In the genomic region with DNA sequence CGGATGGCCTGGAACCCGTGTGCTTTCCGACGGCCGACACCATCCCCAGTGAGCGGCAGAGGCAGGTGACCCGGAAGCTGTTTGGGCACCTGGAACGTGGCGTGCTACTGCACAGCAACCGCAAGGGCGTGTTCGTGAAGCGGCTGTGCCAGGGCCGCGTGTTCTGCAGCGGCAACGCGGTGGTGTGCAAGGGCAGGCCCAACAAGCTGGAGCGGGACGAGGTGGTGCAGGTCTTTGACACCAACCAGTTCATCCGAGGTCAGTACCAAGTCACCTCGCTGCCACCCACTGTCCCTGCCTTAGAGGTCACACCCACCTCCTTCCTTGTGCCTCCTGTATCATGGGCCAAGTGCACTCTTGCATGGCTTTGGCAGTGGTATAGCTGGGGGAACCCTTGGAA, we compare ENCODE assay signal across 19 mouse cellular contexts. TPM values are rescaled to one million over a fixed set of nuclear protein-coding genes. Genes with fewer than 3 reads are reported as not detected.
"Had no signal": no experiment of that assay in that cellular context is flagged by ENCODE, and none has a peak within 500 bp of the region (broad histone marks: within the 10 kb centered on the region; RNA-seq: fewer than 3 reads in every experiment).

No protein-coding gene starts in this region.

- ATAC-seq: midbrain, embryonic 13.5 days; midbrain, embryonic 16.5 days had no signal

- H3K36me3 ChIP-seq: kidney, embryonic 15.5 days; midbrain, embryonic 10.5 days; midbrain, embryonic 13.5 days; neural tube, embryonic 13.5 days had no signal

- DNase-seq: kidney, postnatal 10 days; layer of hippocampus, postnatal 36 days; liver, embryonic 13.5 days; lung, adult 2 months; lung, postnatal 14 days; lung, postnatal 4 days; retina, postnatal 1 day; right cerebral cortex, postnatal 25 days; thymus, adult 2 months; thymus, postnatal 14 days; thymus, postnatal 4 days had no signal

- H3K27ac ChIP-seq: kidney, embryonic 15.5 days; left cerebral cortex, adult 2 months; liver, embryonic 13.5 days; midbrain, embryonic 10.5 days; midbrain, embryonic 13.5 days; neural tube, embryonic 13.5 days; stomach, postnatal 0 days had no signal

- H3K27me3 ChIP-seq: liver, embryonic 13.5 days; midbrain, embryonic 13.5 days had no signal

- H3K9me3 ChIP-seq: kidney, embryonic 15.5 days; liver, embryonic 13.5 days; midbrain, embryonic 10.5 days; midbrain, embryonic 13.5 days; neural tube, embryonic 13.5 days had no signal

- H3K9ac ChIP-seq: kidney, embryonic 15.5 days; liver, embryonic 13.5 days; midbrain, embryonic 13.5 days; neural tube, embryonic 13.5 days had no signal

- H3K4me3 ChIP-seq: kidney, embryonic 15.5 days; left cerebral cortex, adult 2 months; liver, embryonic 13.5 days; midbrain, embryonic 10.5 days; midbrain, embryonic 13.5 days; myocyte; neural tube, embryonic 13.5 days had no signal

- H3K4me2 ChIP-seq: kidney, embryonic 15.5 days; liver, embryonic 13.5 days; midbrain, embryonic 13.5 days; neural tube, embryonic 13.5 days had no signal

RNA-seq across cellular contexts. Expression of a gene that starts 17.3 kb away (rescaled TPM):
- polyA plus RNA-seq: myocyte had no signal
